Mouse (Mus musculus) liver, embryonic 14.5 days (tissue): ENCODE measurements around the gene 4930507D05Rik.

Experiments
- CTCF ChIP-seq: IDR thresholded peaks from 2 replicates; pipeline ENCODE4 v1.5.1; 2016; ENCODE audit warnings: antibody characterized with exemption, low read depth, control low read depth
- EP300 ChIP-seq: IDR thresholded peaks from 2 replicates; pipeline ENCODE4 v1.6.1; 2016; ENCODE audit warnings: antibody characterized with exemption, low read depth

DNA sequence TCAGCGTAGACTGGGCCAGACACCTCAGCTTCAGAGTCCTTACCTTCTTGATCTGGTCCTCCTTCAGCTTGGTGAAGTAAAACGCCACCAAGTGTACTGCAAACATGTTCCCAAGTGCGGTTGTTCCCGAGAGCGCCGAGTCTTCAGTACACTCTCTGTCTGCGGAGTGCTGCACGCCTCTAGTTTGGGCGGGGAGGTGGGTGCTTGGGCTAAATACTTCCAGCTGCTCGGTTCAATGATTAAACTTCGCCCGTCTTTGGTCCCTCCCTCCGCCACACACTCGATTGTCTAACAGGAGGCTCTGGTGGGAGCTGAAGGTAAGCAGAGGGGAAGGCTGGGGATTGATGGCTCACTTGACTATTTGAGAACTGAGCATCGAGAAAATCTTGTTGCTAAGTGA is 27.0 kb upstream of the 4930507D05Rik start, which contains the start of gene Hkdc1:
- TF ChIP-seq CTCF = no peak
- TF ChIP-seq EP300 = no peak
